Mouse (Mus musculus) testis, adult 2 months (tissue): Measurements from ENCODE around the gene Prcc.

ENCODE experiments used
- CTCF ChIP-seq: fragments of 200-500 bp; IDR thresholded peaks from 2 replicates; pipeline ENCODE4 v1.5.1; 2012; ENCODE audit warnings: low read depth, mild to moderate bottlenecking, inconsistent platforms, low read length, moderate library complexity; ENCODE audit not compliant: control insufficient read depth, insufficient read depth, insufficient replicate concordance
- POLR2A ChIP-seq: fragments of 200-500 bp; IDR thresholded peaks from 2 replicates; pipeline ENCODE4 v1.6.1; 2012; ENCODE audit warnings: low read depth, mild to moderate bottlenecking, inconsistent platforms, low read length, moderate library complexity; ENCODE audit not compliant: control insufficient read depth

GRCm38 (mm10) chr3:87913491-87913890 lies 28.1 kb upstream of the Prcc start:
- TF ChIP-seq POLR2A (no peak), CTCF (no peak)
